Mouse (Mus musculus): ENCODE results near the gene Dapk2. TPM values are rescaled to one million over a fixed set of nuclear protein-coding genes. Genes with fewer than 3 reads are reported as not detected.

The Dapk2 gene
- polyA plus RNA-seq, 1 experiment, result 10.8 TPM

DNA sequence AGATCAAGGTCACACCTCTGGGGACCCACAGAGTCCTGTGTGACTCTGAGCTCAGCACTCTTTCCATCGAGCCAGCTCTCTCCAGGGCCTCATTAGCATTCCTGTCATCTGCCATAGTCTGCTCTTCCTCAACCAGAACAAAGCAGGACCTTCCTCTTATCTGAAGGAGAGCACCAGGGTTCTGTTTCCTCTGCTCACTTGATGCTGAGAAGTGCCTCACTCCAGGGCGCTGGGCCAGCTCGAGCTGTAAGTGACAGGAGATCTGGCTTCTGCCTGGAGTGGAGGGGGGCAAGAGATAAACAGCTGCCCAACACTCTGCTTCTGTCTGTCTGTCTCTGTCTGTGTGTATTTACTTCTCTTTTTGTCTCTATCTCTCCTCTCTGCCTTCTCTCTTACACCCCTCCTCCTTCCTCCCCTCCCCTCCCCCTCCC, 137.0 kb downstream of the Dapk2 start:
- H3K36me3 ChIP-seq (ENCODE audit: control insufficient read depth), result no peaks in the 10 kb centered on the region
- peaks cover 14% of the 10 kb centered on the region for H3K4me1 ChIP-seq (ENCODE audit: control insufficient read depth)
- no peaks in the 10 kb centered on the region; the same call in 1 of the 2 replicates for H3K27me3 ChIP-seq (ENCODE audit: control insufficient read depth)
- no peaks in the 10 kb centered on the region for H3K9me3 ChIP-seq (ENCODE audit: control insufficient read depth, low read length)
- H3K4me3 ChIP-seq (replicated peaks), result no peak overlapping the region
- TF ChIP-seq GATA1 (IDR thresholded peaks at IDR 0.05; ENCODE audit: low read length), result no peak
- TF ChIP-seq TAL1 (IDR thresholded peaks at IDR 0.05; ENCODE audit: low read length), result no peak

DNA sequence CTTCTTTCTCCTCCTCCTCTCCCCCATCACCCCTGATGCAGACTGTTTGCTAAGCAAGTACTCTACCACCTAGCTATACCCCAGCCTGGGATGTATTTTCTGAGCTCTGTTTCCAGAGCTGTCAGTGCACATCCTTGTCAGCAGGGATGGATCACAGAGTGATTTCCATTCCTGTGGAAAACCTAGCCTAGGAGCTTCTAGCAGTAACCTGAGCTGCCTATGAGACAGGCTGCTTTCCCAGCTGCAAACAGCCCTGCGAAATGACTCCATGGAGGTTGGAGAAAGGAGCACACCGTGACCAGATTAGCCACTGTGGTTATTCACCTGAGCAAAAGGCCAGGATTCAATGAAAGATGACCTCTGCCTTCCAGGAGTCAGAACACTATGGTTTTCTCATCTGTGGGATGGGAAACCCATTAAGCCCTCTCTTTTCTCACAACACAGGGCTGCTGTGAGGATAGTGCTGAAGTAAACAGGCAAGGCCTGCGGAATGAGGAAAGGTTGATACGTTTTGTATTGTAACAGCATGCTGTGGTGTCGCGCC, 137.6 kb downstream of the Dapk2 start:
- Histone ChIP-seq H3K4me3 (replicated peaks) (no peak overlapping the region), H3K27me3 (ENCODE audit: control insufficient read depth) (no peaks in the 10 kb centered on the region; the same call in 1 of the 2 replicates), H3K4me1 (ENCODE audit: control insufficient read depth) (peaks cover 19% of the 10 kb centered on the region), H3K36me3 (ENCODE audit: control insufficient read depth) (no peaks in the 10 kb centered on the region), H3K9me3 (ENCODE audit: control insufficient read depth, low read length) (no peaks in the 10 kb centered on the region)
- TF ChIP-seq GATA1 (IDR thresholded peaks at IDR 0.05; ENCODE audit: low read length) (no peak), TAL1 (IDR thresholded peaks at IDR 0.05; ENCODE audit: low read length) (no peak)

DNA sequence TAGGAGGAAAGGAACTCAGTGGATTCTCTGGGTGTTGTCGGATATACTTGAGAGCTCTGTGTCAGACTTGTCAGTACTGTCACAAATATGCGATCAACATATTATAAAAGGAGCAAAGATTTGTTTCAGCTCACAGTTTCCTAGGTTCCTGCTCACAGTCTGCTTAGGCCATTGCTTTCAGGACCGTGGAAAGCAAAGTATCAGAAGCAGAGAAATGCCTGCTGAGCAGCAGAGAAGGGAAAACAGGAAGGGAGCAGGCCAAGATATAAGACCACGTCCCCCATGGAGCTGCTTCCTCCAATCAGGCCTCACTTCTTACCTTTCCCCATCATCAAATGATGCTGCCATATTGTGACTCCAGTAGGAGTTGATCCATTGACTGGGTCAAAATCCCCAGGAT, 140.8 kb downstream of the Dapk2 start:
- Histone ChIP-seq H3K4me3 (replicated peaks) (no peak overlapping the region), H3K4me1 (ENCODE audit: control insufficient read depth) (peaks cover 34% of the 10 kb centered on the region), H3K36me3 (ENCODE audit: control insufficient read depth) (no peaks in the 10 kb centered on the region), H3K9me3 (ENCODE audit: control insufficient read depth, low read length) (no peaks in the 10 kb centered on the region), H3K27me3 (ENCODE audit: control insufficient read depth) (no peaks in the 10 kb centered on the region; the same call in 1 of the 2 replicates)
- TF ChIP-seq TAL1 (IDR thresholded peaks at IDR 0.05; ENCODE audit: low read length), result no peak
- TF ChIP-seq GATA1 (IDR thresholded peaks at IDR 0.05; ENCODE audit: low read length), result no peak

DNA sequence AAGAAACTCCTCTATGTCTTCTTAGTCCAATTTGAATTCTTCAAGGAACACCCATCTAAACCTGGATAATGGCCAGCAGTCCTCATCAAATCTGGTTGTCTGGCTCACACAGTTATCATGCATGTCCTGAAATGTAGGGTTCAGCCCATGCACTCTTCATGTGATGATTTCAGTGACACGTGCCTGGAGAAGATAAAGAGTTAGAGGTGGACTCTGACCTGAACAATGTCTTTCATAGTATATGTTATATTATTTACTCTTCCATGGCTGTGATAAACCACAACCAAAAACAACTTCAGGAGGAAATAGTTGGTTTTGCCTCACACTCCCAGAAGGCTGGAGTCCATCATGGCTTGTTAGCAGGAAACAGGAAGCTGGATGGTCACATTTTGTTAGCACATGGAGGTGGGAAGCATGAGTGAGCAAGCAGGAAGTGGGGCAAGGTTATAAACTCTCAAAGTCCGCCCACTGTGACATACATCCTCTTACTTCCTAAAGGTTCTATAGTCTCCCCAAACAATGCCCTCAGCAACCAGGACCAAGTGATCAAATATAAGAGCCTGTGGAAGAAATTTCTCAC, 142.5 kb downstream of the Dapk2 start:
- no peak overlapping the region for H3K4me3 ChIP-seq (replicated peaks)
- H3K36me3 ChIP-seq (ENCODE audit: control insufficient read depth), result no peaks in the 10 kb centered on the region
- H3K27me3 ChIP-seq (ENCODE audit: control insufficient read depth), result no peaks in the 10 kb centered on the region; the same call in 1 of the 2 replicates
- no peak for TF ChIP-seq GATA1 (IDR thresholded peaks at IDR 0.05; ENCODE audit: low read length)
- TF ChIP-seq TAL1 (IDR thresholded peaks at IDR 0.05; ENCODE audit: low read length), result no peak
- peaks cover 43% of the 10 kb centered on the region for H3K4me1 ChIP-seq (ENCODE audit: control insufficient read depth)
- no peaks in the 10 kb centered on the region for H3K9me3 ChIP-seq (ENCODE audit: control insufficient read depth, low read length)

DNA sequence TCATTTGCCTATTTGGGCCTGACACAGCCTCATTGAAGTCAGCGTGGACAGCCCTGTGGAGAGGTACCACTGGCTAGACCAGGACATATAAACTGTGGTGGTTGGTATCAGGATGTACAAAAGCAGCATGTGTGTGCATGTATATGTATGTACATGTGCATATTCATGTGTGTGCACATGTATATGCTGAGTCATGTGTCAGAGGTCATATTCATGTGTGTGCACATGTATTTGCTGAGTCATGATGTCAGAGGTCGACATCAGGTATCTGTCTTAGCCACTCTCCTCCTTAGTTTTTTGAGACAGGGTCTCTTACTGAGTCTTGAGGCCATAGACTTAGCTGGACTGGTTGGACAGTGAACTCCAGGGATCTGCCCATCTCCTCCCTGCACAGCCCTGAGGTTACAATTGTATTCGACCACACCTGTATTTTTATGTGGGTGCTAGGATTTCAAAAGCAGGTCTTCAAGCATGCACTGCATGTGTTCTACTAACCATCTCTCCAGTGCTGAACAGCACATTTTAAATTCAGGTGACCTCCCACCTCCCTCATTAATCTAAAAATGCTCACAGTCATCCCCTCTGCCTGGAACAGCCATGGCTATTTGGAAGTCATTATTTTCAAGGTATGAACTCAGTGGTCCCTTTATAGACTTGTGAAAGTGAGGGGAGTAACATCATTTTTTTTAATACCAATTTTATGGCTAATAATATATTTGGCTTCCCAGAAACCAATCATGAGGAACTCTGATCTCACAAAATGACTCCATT, 146.5 kb downstream of the Dapk2 start:
- H3K4me1 ChIP-seq (ENCODE audit: control insufficient read depth), result peaks cover 52% of the 10 kb centered on the region
- H3K9me3 ChIP-seq (ENCODE audit: control insufficient read depth, low read length), result no peaks in the 10 kb centered on the region
- no peak for TF ChIP-seq TAL1 (IDR thresholded peaks at IDR 0.05; ENCODE audit: low read length)
- H3K27me3 ChIP-seq (ENCODE audit: control insufficient read depth), result no peaks in the 10 kb centered on the region
- no peaks in the 10 kb centered on the region for H3K36me3 ChIP-seq (ENCODE audit: control insufficient read depth)
- H3K4me3 ChIP-seq (replicated peaks), result peak overlapping the region; percentile 65

DNA sequence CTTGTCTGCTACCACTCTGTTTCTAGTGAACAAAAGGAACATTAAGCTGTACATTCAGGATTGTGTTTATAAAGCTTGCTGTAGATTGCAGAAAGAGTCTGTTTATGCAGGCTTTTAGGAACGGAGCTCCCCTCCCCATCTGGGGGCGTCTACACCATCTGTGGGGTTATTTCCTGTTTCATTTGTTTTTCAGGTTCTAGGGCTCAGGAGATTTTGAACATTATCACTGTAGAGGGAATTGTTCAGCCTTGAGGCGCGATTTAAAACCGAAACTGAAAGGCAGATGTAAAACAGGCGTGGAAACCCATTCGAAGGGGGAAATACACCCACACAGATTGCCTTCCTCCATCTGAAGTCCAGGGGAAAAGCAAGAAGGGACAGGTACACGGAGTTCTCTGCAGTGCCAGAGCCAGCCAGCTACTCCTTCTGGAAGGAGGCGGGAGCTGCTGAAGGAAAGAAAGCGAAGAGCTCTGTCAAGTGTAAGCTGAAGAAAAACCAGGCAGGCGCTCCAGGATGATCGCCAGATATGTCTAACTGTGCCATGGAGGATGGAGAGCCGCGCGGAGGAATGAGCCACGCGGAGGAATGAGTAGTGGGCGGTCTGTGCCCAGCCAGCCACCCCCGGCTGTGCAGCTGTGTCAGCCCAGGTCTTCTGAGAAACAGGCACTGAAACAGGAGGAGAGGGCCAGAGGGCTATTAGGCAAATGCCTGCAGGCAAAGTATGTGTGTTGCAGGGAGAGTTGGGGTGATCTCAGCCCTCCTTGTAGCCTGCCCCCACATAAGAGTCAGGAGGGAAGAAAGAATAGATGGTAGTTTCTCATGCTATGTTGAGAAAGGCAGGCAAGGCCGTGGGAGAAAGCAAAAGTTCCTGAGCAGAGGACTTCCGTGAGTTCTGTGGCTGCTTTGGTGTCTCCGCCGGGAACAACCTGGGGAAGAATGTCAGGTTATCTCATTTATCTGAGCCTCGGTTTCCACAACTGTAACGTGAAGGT, 147.4 kb downstream of the Dapk2 start:
- TF ChIP-seq TAL1 (IDR thresholded peaks at IDR 0.05; ENCODE audit: low read length) (no peak), GATA1 (IDR thresholded peaks at IDR 0.05; ENCODE audit: low read length) (no peak)
- H3K9me3 ChIP-seq (ENCODE audit: control insufficient read depth, low read length), result no peaks in the 10 kb centered on the region
- H3K4me1 ChIP-seq (ENCODE audit: control insufficient read depth), result peaks cover 49% of the 10 kb centered on the region
- H3K4me3 ChIP-seq (replicated peaks), result peak overlapping the region; percentile 65
- H3K36me3 ChIP-seq (ENCODE audit: control insufficient read depth), result no peaks in the 10 kb centered on the region
- no peaks in the 10 kb centered on the region for H3K27me3 ChIP-seq (ENCODE audit: control insufficient read depth)

DNA sequence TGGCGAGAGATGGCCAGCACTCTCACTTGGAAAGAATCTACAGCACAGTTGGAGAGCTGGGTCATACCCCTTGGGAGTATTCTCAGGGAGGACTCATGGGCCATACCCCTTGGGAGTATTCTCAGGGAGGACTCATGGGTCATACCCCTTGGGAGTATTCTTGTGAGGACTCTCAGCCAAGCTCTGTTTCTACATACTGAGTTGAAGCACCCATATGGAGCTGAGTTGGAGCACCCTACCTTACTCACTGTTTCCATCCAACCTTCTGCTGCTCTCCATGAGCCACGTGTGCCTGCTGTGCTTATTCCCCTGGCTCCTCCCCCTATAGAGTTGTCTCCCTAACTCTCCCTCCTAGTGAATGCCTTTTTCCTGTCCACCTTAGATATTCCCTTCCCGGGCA, 148.4 kb downstream of the Dapk2 start:
- TF ChIP-seq GATA1 (IDR thresholded peaks at IDR 0.05; ENCODE audit: low read length), result no peak
- TF ChIP-seq TAL1 (IDR thresholded peaks at IDR 0.05; ENCODE audit: low read length), result no peak
- no peaks in the 10 kb centered on the region for H3K27me3 ChIP-seq (ENCODE audit: control insufficient read depth)

DNA sequence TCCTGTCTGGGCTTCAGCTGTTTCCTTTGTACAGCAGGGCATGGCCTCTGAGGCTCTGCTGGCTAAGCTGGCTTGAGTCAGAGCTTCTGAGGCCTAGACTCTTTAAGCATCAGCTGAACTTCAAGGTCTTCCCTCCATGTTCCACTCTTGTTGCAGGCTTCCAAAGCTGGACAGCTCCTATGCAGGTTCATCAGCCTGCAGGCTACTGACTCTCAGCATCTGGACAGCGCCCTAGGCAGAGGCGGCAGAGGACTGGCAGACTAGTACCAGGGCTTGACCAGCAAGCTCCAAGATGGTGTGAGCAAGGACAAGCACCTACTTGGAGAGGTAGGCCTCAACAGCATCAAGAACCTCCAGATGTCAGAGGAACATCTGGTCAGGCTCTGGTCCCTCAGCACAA, 149.3 kb downstream of the Dapk2 start:
- Histone ChIP-seq H3K4me3 (replicated peaks) (no peak overlapping the region), H3K36me3 (ENCODE audit: control insufficient read depth) (no peaks in the 10 kb centered on the region), H3K27me3 (ENCODE audit: control insufficient read depth) (no peaks in the 10 kb centered on the region), H3K4me1 (ENCODE audit: control insufficient read depth) (peaks cover 45% of the 10 kb centered on the region), H3K9me3 (ENCODE audit: control insufficient read depth, low read length) (no peaks in the 10 kb centered on the region)
- TF ChIP-seq TAL1 (IDR thresholded peaks at IDR 0.05; ENCODE audit: low read length) (no peak), GATA1 (IDR thresholded peaks at IDR 0.05; ENCODE audit: low read length) (no peak)

More for the DNA sequence above, 148.4 kb downstream of the Dapk2 start:
- no peaks in the 10 kb centered on the region for H3K9me3 ChIP-seq (ENCODE audit: control insufficient read depth, low read length)
- peaks cover 47% of the 10 kb centered on the region for H3K4me1 ChIP-seq (ENCODE audit: control insufficient read depth)
- no peak overlapping the region for H3K4me3 ChIP-seq (replicated peaks)
- no peaks in the 10 kb centered on the region for H3K36me3 ChIP-seq (ENCODE audit: control insufficient read depth)
